Mouse (Mus musculus) neural tube, embryonic 11.5 days (tissue): ENCODE measurements at regions not wholly inside any gene's neighbourhood (a gene's known extent, or its start where the extent isn't known, plus 50 kb on each side); places are given as distances from the start of the nearest gene placed in this dataset.

Experiments used
- ATAC-seq: fragments of 200-750 bp; cut with Nextera tagmentation; 2 replicates; pipeline ENCODE4 v1.8.0; 2017; ENCODE audit warnings: moderate number of reproducible peaks, mild to moderate bottlenecking, moderate TSS enrichment, moderate library complexity; ENCODE audit not compliant: insufficient read depth, low FRiP score, low TSS enrichment
- DNase-seq: peaks from one replicate; pipeline ENCODE4 v3.0.0-alpha.2; 2015; ENCODE audit warnings: low spot score
- H3K27ac ChIP-seq: fragments of 300-500 bp; sonication (generic); 2 replicates; pipeline ENCODE4 v1.5.1; 2014; ENCODE audit warnings: low read depth, mild to moderate bottlenecking, low read length
- H3K27me3 ChIP-seq: fragments of 300-500 bp; sonication (generic); 2 replicates; pipeline ENCODE4 v1.6.1; 2014; ENCODE audit warnings: mild to moderate bottlenecking, low read length, mixed read lengths; ENCODE audit not compliant: control insufficient read depth, insufficient read depth
- H3K36me3 ChIP-seq: fragments of 300-500 bp; sonication (generic); 2 replicates; pipeline ENCODE4 v1.6.1; 2014; ENCODE audit warnings: mild to moderate bottlenecking, low read length, moderate library complexity, mixed read lengths; ENCODE audit not compliant: control insufficient read depth, insufficient read depth
- H3K4me1 ChIP-seq: fragments of 300-500 bp; sonication (generic); 2 replicates; pipeline ENCODE4 v1.6.1; 2014; ENCODE audit warnings: low read length, mixed read lengths; ENCODE audit not compliant: control insufficient read depth, insufficient read depth
- H3K4me2 ChIP-seq: fragments of 300-500 bp; sonication (generic); 2 replicates; pipeline ENCODE4 v1.6.1; 2014; ENCODE audit warnings: low read depth, mild to moderate bottlenecking, moderate library complexity
- H3K4me3 ChIP-seq: fragments of 300-500 bp; sonication (generic); 2 replicates; pipeline ENCODE4 v1.5.1; 2014; ENCODE audit warnings: low read depth, low read length
- H3K9ac ChIP-seq: fragments of 300-500 bp; sonication (generic); 2 replicates; pipeline ENCODE4 v1.6.1; 2014; ENCODE audit warnings: mild to moderate bottlenecking, low read length
- H3K9me3 ChIP-seq: fragments of 300-500 bp; sonication (generic); 2 replicates; pipeline ENCODE4 v1.6.1; 2016; ENCODE audit warnings: low read length; ENCODE audit not compliant: control insufficient read depth
- WGBS: fragments of 180-500 bp; shearing (Covaris S2); extraction: QIAGEN DNeasy Blood & Tissue Kit; methylation state at CpG from one replicate; pipeline ENCODE4 v1.1.7; 2014; 5-methylcytosine and 5-hydroxymethylcytosine counted together

GRCm38 (mm10) chr7:71043128-71043527 lies 308.2 kb downstream of the Gm10295 start:
- Histone ChIP-seq H3K27me3 (no peaks in the 10 kb centered on the region), H3K9me3 (no peaks in the 10 kb centered on the region), H3K36me3 (no peaks in the 10 kb centered on the region), H3K4me1 (no peaks in the 10 kb centered on the region), H3K4me2 (no peak overlapping the region), H3K9ac (no peak overlapping the region), H3K4me3 (no peak overlapping the region), H3K27ac (no peak overlapping the region)
- DNase-seq (no peak), ATAC-seq (no peak)
- whole genome bisulfite sequencing, result 66% methylated on average over 8 of the region's 8 CpGs

GRCm38 (mm10) chr7:71041388-71041787 lies 309.9 kb downstream of the Gm10295 start:
- no peak overlapping the region for H3K4me2 ChIP-seq
- no peak overlapping the region for H3K27ac ChIP-seq
- ATAC-seq (no peak), DNase-seq (no peak)
- H3K4me1 ChIP-seq, result no peaks in the 10 kb centered on the region
- H3K4me3 ChIP-seq, result no peak overlapping the region
- no peaks in the 10 kb centered on the region for H3K9me3 ChIP-seq
- H3K27me3 ChIP-seq, result no peaks in the 10 kb centered on the region
- no peak overlapping the region for H3K9ac ChIP-seq
- no peaks in the 10 kb centered on the region for H3K36me3 ChIP-seq
- WGBS, result 77% methylated on average over 3 of the region's 3 CpGs

- Histone ChIP-seq H3K36me3 (no peaks in the 10 kb centered on the region), H3K4me3 (no peak overlapping the region), H3K4me2 (no peak overlapping the region), H3K9me3 (no peaks in the 10 kb centered on the region), H3K27me3 (no peaks in the 10 kb centered on the region), H3K27ac (no peak overlapping the region), H3K4me1 (no peaks in the 10 kb centered on the region), H3K9ac (no peak overlapping the region)
- WGBS, result 84% methylated on average over 3 of the region's 3 CpGs
- no peak for ATAC-seq
- DNase-seq, result no peak
Measured at GRCm38 (mm10) chr7:71040846-71041245, 310.4 kb downstream of the Gm10295 start.

GRCm38 (mm10) chr7:71038537-71038936 lies 312.7 kb downstream of the Gm10295 start:
- no peak for DNase-seq
- ATAC-seq, result no peak
- no peak overlapping the region for H3K27ac ChIP-seq

GRCm38 (mm10) chr7:71033121-71033520 lies 318.2 kb downstream of the Gm10295 start:
- Histone ChIP-seq H3K27ac (no peak overlapping the region), H3K36me3 (no peaks in the 10 kb centered on the region), H3K4me2 (no peak overlapping the region), H3K9ac (no peak overlapping the region), H3K27me3 (no peaks in the 10 kb centered on the region), H3K4me3 (no peak overlapping the region), H3K4me1 (no peaks in the 10 kb centered on the region), H3K9me3 (no peaks in the 10 kb centered on the region)
- ATAC-seq, result no peak
- 86% methylated on average over 12 of the region's 12 CpGs for WGBS
- DNase-seq, result no peak

More at GRCm38 (mm10) chr7:71038537-71038936, 312.7 kb downstream of the Gm10295 start:
- no peak overlapping the region for H3K4me3 ChIP-seq
- H3K9me3 ChIP-seq, result no peaks in the 10 kb centered on the region
- WGBS, result 80% methylated on average over 5 of the region's 5 CpGs
- H3K9ac ChIP-seq, result no peak overlapping the region
- H3K4me1 ChIP-seq, result no peaks in the 10 kb centered on the region
- H3K36me3 ChIP-seq, result no peaks in the 10 kb centered on the region
- H3K27me3 ChIP-seq, result no peaks in the 10 kb centered on the region
- H3K4me2 ChIP-seq, result no peak overlapping the region

GRCm38 (mm10) chr7:71023946-71024610 lies 327.2 kb downstream of the Gm10295 start:
- ATAC-seq, result peak; percentile 41
- Histone ChIP-seq H3K27ac (peak overlapping the region; percentile 40; the same call in 1 of the 2 replicates), H3K4me1 (0 out of 2 replicates have a peak, but pooled peaks cover 12% of the 10 kb centered on the region), H3K9ac (peak overlapping the region; percentile 37), H3K4me3 (peak overlapping the region; percentile 23), H3K36me3 (no peaks in the 10 kb centered on the region), H3K27me3 (no peaks in the 10 kb centered on the region), H3K4me2 (peak overlapping the region; percentile 40), H3K9me3 (no peaks in the 10 kb centered on the region)
- DNase-seq, result peak; percentile 16
- WGBS, result 8% methylated on average over 9 of the region's 9 CpGs

GRCm38 (mm10) chr7:71023253-71023945 lies 327.9 kb downstream of the Gm10295 start:
- Histone ChIP-seq H3K27me3 (no peaks in the 10 kb centered on the region), H3K27ac (peak overlapping the region; percentile 40; the same call in 1 of the 2 replicates), H3K4me1 (0 out of 2 replicates have a peak, but pooled peaks cover 12% of the 10 kb centered on the region), H3K36me3 (no peaks in the 10 kb centered on the region), H3K9me3 (no peaks in the 10 kb centered on the region), H3K9ac (peak overlapping the region; percentile 37), H3K4me2 (peak overlapping the region; percentile 40), H3K4me3 (peak overlapping the region; percentile 23)
- peak; percentile 77 for DNase-seq
- WGBS, result 6% methylated on average over 16 of the region's 16 CpGs
- peak; percentile 88 for ATAC-seq
